Mouse (Mus musculus): ENCODE data around the gene Kcnh2.

GRCm38 (mm10) chr5:24385887-24386550, 34.6 kb upstream of the Kcnh2 start:
- TF ChIP-seq CTCF (conservative IDR thresholded peaks at IDR 0.05; ENCODE audit: insufficient read depth, insufficient read length, low read depth, low read length) (no peak), POLR2A (IDR thresholded peaks at IDR 0.05; ENCODE audit: low read depth, low read length) (no peak)

Measured in kidney, adult 2 months (tissue).